In the genomic region with DNA sequence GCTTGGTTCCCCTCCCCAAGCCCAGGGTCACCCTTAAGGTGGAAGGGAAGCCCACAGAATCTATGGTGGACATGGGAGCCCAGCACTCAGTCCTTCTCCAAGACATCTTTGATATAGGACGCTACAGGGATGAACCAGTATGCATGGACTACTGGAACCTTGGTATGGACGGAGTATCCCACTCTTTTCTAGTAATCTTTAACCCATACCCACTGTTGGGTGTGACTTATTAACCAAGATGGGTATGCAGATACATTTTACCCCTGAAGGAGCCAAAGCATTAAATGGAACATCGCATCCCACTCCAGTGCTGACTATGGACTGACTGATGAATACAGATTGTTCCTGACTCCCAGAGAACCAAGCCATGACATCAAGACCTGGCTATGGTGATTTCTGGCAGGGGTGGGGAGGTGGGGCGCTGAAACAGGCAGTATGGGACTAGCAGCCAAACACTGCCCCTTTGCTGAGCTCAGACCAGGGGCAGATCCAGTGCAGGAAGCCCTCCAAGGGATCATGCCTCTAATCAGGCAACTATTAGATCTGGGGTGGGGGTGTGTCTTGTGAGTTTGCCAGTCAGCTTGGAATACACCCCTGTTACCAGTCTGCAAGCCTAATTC, we compare ENCODE assay signal across 31 mouse cellular contexts. TPM values are rescaled to one million over a fixed set of nuclear protein-coding genes. Genes with fewer than 3 reads are reported as not detected.
DNase-seq lines count a peak whose midpoint lies in the region; ATAC-seq and TF ChIP-seq lines count a peak whose summit lies in the region.
"Had no signal": no experiment of that assay in that cellular context is flagged by ENCODE, and none has a peak within 500 bp of the region (broad histone marks: within the 10 kb centered on the region; RNA-seq: fewer than 3 reads in every experiment).

No protein-coding gene starts in this region.

- TF ChIP-seq CTCF in kidney, adult 2 months (conservative IDR thresholded peaks at IDR 0.05; ENCODE audit: insufficient read depth, insufficient read length, low read depth, low read length) = no peak

- WGBS in kidney, adult 2 months = 58% methylated on average over 4 of the region's 4 CpGs
- 83% methylated on average over 4 of the region's 4 CpGs for WGBS in kidney, embryonic 16.5 days
- WGBS in kidney, embryonic 14.5 days = 83% methylated on average over 4 of the region's 4 CpGs

- no peaks in the 10 kb centered on the region for H3K36me3 ChIP-seq in kidney, adult 2 months (ENCODE audit: control insufficient read depth, insufficient read depth, low read length)
- no peaks in the 10 kb centered on the region for H3K36me3 ChIP-seq in kidney, embryonic 16.5 days (ENCODE audit: insufficient read depth, low read length)
- H3K36me3 ChIP-seq in kidney, embryonic 14.5 days (ENCODE audit: control insufficient read depth, insufficient read depth, low read length) = no peaks in the 10 kb centered on the region
- H3K36me3 ChIP-seq: embryonic facial prominence, embryonic 12.5 days; embryonic facial prominence, embryonic 15.5 days; hindbrain, embryonic 10.5 days had no signal

- no peak overlapping the region for H3K4me3 ChIP-seq in kidney, adult 2 months (ENCODE audit: insufficient read depth, low read depth, low read length)
- no peak overlapping the region for H3K4me3 ChIP-seq in kidney, embryonic 16.5 days (ENCODE audit: low read length)
- no peak overlapping the region for H3K4me3 ChIP-seq in kidney, embryonic 14.5 days (ENCODE audit: low read length)
- H3K4me3 ChIP-seq: embryonic facial prominence, embryonic 12.5 days; embryonic facial prominence, embryonic 15.5 days; hindbrain, embryonic 10.5 days; hindbrain, embryonic 13.5 days had no signal

- H3K4me2 ChIP-seq in kidney, embryonic 16.5 days (replicated peaks; ENCODE audit: low read depth, low read length) = no peak overlapping the region
- no peak overlapping the region for H3K4me2 ChIP-seq in kidney, embryonic 14.5 days (replicated peaks; ENCODE audit: low read depth, low read length)
- H3K4me2 ChIP-seq: embryonic facial prominence, embryonic 12.5 days; embryonic facial prominence, embryonic 15.5 days; heart, embryonic 11.5 days; hindbrain, embryonic 13.5 days had no signal

- no peaks in the 10 kb centered on the region for H3K27me3 ChIP-seq in kidney, adult 2 months (replicated peaks; ENCODE audit: control insufficient read depth, insufficient read depth, low read length)
- H3K27me3 ChIP-seq in kidney, embryonic 16.5 days (ENCODE audit: insufficient read depth, low read length) = no peaks in the 10 kb centered on the region
- no peaks in the 10 kb centered on the region for H3K27me3 ChIP-seq in kidney, embryonic 14.5 days (ENCODE audit: control insufficient read depth, insufficient read depth, low read length)
- H3K27me3 ChIP-seq: embryonic facial prominence, embryonic 12.5 days; embryonic facial prominence, embryonic 15.5 days; hindbrain, embryonic 13.5 days had no signal

- peaks cover 17% of the 10 kb centered on the region for H3K4me1 ChIP-seq in kidney, adult 2 months (ENCODE audit: control insufficient read depth, insufficient read depth, low read length)
- no peaks in the 10 kb centered on the region for H3K4me1 ChIP-seq in kidney, embryonic 16.5 days (ENCODE audit: insufficient read depth, low read length)
- H3K4me1 ChIP-seq in kidney, embryonic 14.5 days (ENCODE audit: control insufficient read depth, insufficient read depth, low read length) = no peaks in the 10 kb centered on the region
- H3K4me1 ChIP-seq: embryonic facial prominence, embryonic 12.5 days; embryonic facial prominence, embryonic 15.5 days; hindbrain, embryonic 10.5 days; hindbrain, embryonic 13.5 days had no signal

- no peak overlapping the region for H3K9ac ChIP-seq in kidney, embryonic 16.5 days (replicated peaks; ENCODE audit: low read length)
- H3K9ac ChIP-seq in kidney, embryonic 14.5 days (ENCODE audit: low read depth, low read length) = no peak overlapping the region
- H3K9ac ChIP-seq: embryonic facial prominence, embryonic 12.5 days; embryonic facial prominence, embryonic 15.5 days; forebrain, postnatal 0 days; hindbrain, embryonic 13.5 days had no signal

- peak; percentile 68 for DNase-seq in kidney, adult 2 months
- DNase-seq in kidney, adult 18-20 months = no peak
- peak; percentile 10 to 69 for DNase-seq in kidney, postnatal 25 days
- no peak for DNase-seq in left cerebral cortex, postnatal 25 days (ENCODE audit: low spot score in 2 of 2)
- DNase-seq: adrenal gland, adult 2 months; adrenal gland, postnatal 14 days; cerebellum, adult 11 months; cerebellum, adult 2 months; cerebellum, adult 9-11 months; cerebellum, postnatal 25 days; forebrain, postnatal 0 days; gastrocnemius, postnatal 36 days had no signal

- TF ChIP-seq POLR2A in kidney, adult 2 months (IDR thresholded peaks at IDR 0.05; ENCODE audit: low read depth, low read length) = no peak

- peaks cover 2% of the 10 kb centered on the region; the same call in 1 of the 2 replicates for H3K9me3 ChIP-seq in kidney, embryonic 16.5 days (ENCODE audit: low read length)
- no peaks in the 10 kb centered on the region; the same call in 1 of the 2 replicates for H3K9me3 ChIP-seq in kidney, embryonic 14.5 days (ENCODE audit: control insufficient read depth, low read length)
- H3K9me3 ChIP-seq: embryonic facial prominence, embryonic 12.5 days; embryonic facial prominence, embryonic 15.5 days had no signal

- ATAC-seq in kidney, embryonic 16.5 days (ENCODE audit: low FRiP score, low TSS enrichment) = peak; percentile 70
- no peak for ATAC-seq in kidney, embryonic 14.5 days (ENCODE audit: low FRiP score, low TSS enrichment)
- ATAC-seq: CD4-positive, CD25-positive, alpha-beta regulatory T cell, adult 4 months; forebrain, embryonic 14.5 days; forebrain, postnatal 0 days; hindbrain, embryonic 16.5 days had no signal

- peak overlapping the region; percentile 68; the same call in 1 of the 2 replicates for H3K27ac ChIP-seq in kidney, adult 2 months (ENCODE audit: insufficient read depth, low read depth, low read length)
- no peak overlapping the region for H3K27ac ChIP-seq in kidney, embryonic 16.5 days (ENCODE audit: low read length)
- no peak overlapping the region for H3K27ac ChIP-seq in kidney, embryonic 14.5 days (ENCODE audit: low read depth, low read length)
- H3K27ac ChIP-seq: embryonic facial prominence, embryonic 12.5 days; embryonic facial prominence, embryonic 15.5 days; hindbrain, embryonic 10.5 days; hindbrain, embryonic 13.5 days had no signal

- intact Hi-C loops in left cerebral cortex, postnatal 25 days (cut with DNase I) = no loop called here

RNA-seq across cellular contexts. Expression of gene Mpv17l, which starts 24.6 kb away (rescaled TPM):
- polyA plus RNA-seq in kidney, adult 2 months (2012; rRNA removed) = 363 and 893 TPM in 2 replicates
- 9.5 and 12.4 TPM in 2 replicates for polyA plus RNA-seq in kidney, embryonic 16.5 days (2015; fragmentation: Nextera tagmentation; extraction: Ambion mirVana)
- polyA plus RNA-seq in kidney, embryonic 14.5 days (2014; fragmentation: Nextera tagmentation; extraction: Ambion mirVana) = 5.3 and 5.8 TPM in 2 replicates
- 10 to 100 TPM; 64.8 to 68.0 TPM for total RNA-seq in left cerebral cortex, postnatal 25 days (2021)
- total RNA-seq: granulocyte monocyte progenitor cell, adult 5-6 weeks had no signal

RNA-seq across cellular contexts. Expression of gene Pdxdc1, which starts 24.6 kb away (rescaled TPM):
- 77.3 and 85.4 TPM in 2 replicates for polyA plus RNA-seq in kidney, adult 2 months (2012; rRNA removed)
- 87.7 and 88.5 TPM in 2 replicates for polyA plus RNA-seq in kidney, embryonic 16.5 days (2015; fragmentation: Nextera tagmentation; extraction: Ambion mirVana)
- 49.5 and 87.5 TPM in 2 replicates for polyA plus RNA-seq in kidney, embryonic 14.5 days (2014; fragmentation: Nextera tagmentation; extraction: Ambion mirVana)
- 10 to 100 TPM; 64.9 to 74.6 TPM for total RNA-seq in left cerebral cortex, postnatal 25 days (2021)

RNA-seq across cellular contexts. Expression of gene 2900011O08Rik, which starts 58.8 kb away (rescaled TPM):
- polyA plus RNA-seq in kidney, adult 2 months (2012; rRNA removed) = 0.37 and 0.41 TPM in 2 replicates
- polyA plus RNA-seq in kidney, embryonic 16.5 days (2015; fragmentation: Nextera tagmentation; extraction: Ambion mirVana) = 1.7 and 2.2 TPM in 2 replicates
- polyA plus RNA-seq in kidney, embryonic 14.5 days (2014; fragmentation: Nextera tagmentation; extraction: Ambion mirVana) = 1.5 and 1.7 TPM in 2 replicates
- total RNA-seq in left cerebral cortex, postnatal 25 days (2021) = 100 to 1,000 TPM; 262 to 285 TPM
- total RNA-seq: common myeloid progenitor, adult 5-6 weeks; gastrocnemius, postnatal 36 days; granulocyte monocyte progenitor cell, adult 5-6 weeks; heart, postnatal 25 days had no signal
- polyA plus RNA-seq: CD4-positive, CD25-positive, alpha-beta regulatory T cell, adult 4 months had no signal

RNA-seq across cellular contexts. Expression of gene Ifitm7, which starts 59.1 kb away (rescaled TPM):
- 0.09 and 0.20 TPM in 2 replicates for polyA plus RNA-seq in kidney, adult 2 months (2012; rRNA removed)
- polyA plus RNA-seq in kidney, embryonic 16.5 days (2015; fragmentation: Nextera tagmentation; extraction: Ambion mirVana) = 0.20 TPM in 1 of 2 replicates, not detected in the other
- polyA plus RNA-seq in kidney, embryonic 14.5 days (2014; fragmentation: Nextera tagmentation; extraction: Ambion mirVana) = 0.42 TPM in 1 of 2 replicates, not detected in the other
- total RNA-seq in left cerebral cortex, postnatal 25 days (2021) = 1 to 10 TPM; 1.0 to 1.7 TPM
- total RNA-seq: adrenal gland, adult 2 months; gastrocnemius, adult 8-10 months; gastrocnemius, postnatal 36 days; heart, adult 8-10 months; heart, postnatal 25 days; MEL had no signal
- polyA plus RNA-seq: adrenal gland, adult 2 months; C2C12; CD4-positive, CD25-positive, alpha-beta regulatory T cell, adult 4 months; heart, embryonic 11.5 days; heart, embryonic 14.5 days; heart, postnatal 0 days had no signal

Comparison
In these comparisons a context has a peak if more than half of its experiments do, and no peak if none do; other contexts are left out.
1. DNase-seq: peak in kidney, adult 2 months (single experiment) and kidney, postnatal 25 days (2 of 2); none in kidney, adult 18-20 months (single experiment) and left cerebral cortex, postnatal 25 days (0 of 2).
2. RNA of gene Mpv17l, which starts 24.6 kb away (polyA plus RNA-seq): 363 to 893 TPM in kidney, adult 2 months; 9.5 to 12.4 TPM in kidney, embryonic 16.5 days and 5.3 to 5.8 TPM in kidney, embryonic 14.5 days; every median in the first group is over 10 times any median in the second.